In genomic region chr6:84514623-84515022, GRCm38 (mm10) we compare ENCODE assay signal across 12 mouse cellular contexts.
DNase-seq lines count a peak whose midpoint lies in the region; ATAC-seq lines count a peak whose summit lies in the region.
"Had no signal": no experiment of that assay in that cellular context is flagged by ENCODE, and none has a peak within 500 bp of the region (broad histone marks: within the 10 kb centered on the region; RNA-seq: fewer than 3 reads in every experiment).

No protein-coding gene starts in this region.

- DNase-seq in heart, adult 9 months (ENCODE audit: low spot score in 2 of 2): no peak
- peak; percentile 20 for DNase-seq in midbrain, embryonic 14.5 days
- peak; percentile 20 for DNase-seq in adrenal gland, postnatal 25 days
- peak; percentile 12 for DNase-seq in kidney, postnatal 14 days
- no peak for DNase-seq in left cerebral cortex, postnatal 25 days (ENCODE audit: low spot score in 2 of 2)

- no peaks in the 10 kb centered on the region for H3K4me1 ChIP-seq in heart, embryonic 14.5 days (ENCODE audit: control insufficient read depth in 2 of 2, insufficient read depth in 2 of 2, low read length in 2 of 2)
- H3K4me1 ChIP-seq in midbrain, embryonic 14.5 days (ENCODE audit: control insufficient read depth, insufficient read depth, low read length): no peaks in the 10 kb centered on the region
- H3K4me1 ChIP-seq in midbrain, embryonic 15.5 days: no peaks in the 10 kb centered on the region
- H3K4me1 ChIP-seq: neural tube, embryonic 12.5 days had no signal

- intact Hi-C loops in left cerebral cortex, postnatal 25 days (cut with DNase I): no loop called here

- 24% methylated on average over 3 of the region's 3 CpGs for WGBS in heart, embryonic 14.5 days
- WGBS in midbrain, embryonic 14.5 days: 49% methylated on average over 3 of the region's 3 CpGs
- 37% methylated on average over 3 of the region's 3 CpGs for WGBS in midbrain, embryonic 15.5 days

- no peak overlapping the region for H3K27ac ChIP-seq in heart, embryonic 14.5 days (replicated peaks in 1 of 2; ENCODE audit: control insufficient read depth in 1 of 2, insufficient read depth in 1 of 2, low read depth in 2 of 2, low read length in 2 of 2)
- no peak overlapping the region for H3K27ac ChIP-seq in midbrain, embryonic 14.5 days (replicated peaks; ENCODE audit: low read depth, low read length)
- H3K27ac ChIP-seq in midbrain, embryonic 15.5 days: no peak overlapping the region
- H3K27ac ChIP-seq: limb, embryonic 12.5 days; macrophage; neural tube, embryonic 12.5 days had no signal

- H3K27me3 ChIP-seq in heart, embryonic 14.5 days (ENCODE audit: control insufficient read depth, insufficient read depth, low read length): no peaks in the 10 kb centered on the region; the same call in 1 of the 2 replicates
- no peaks in the 10 kb centered on the region for H3K27me3 ChIP-seq in midbrain, embryonic 14.5 days (ENCODE audit: control insufficient read depth, insufficient read depth, low read length)
- no peaks in the 10 kb centered on the region for H3K27me3 ChIP-seq in midbrain, embryonic 15.5 days (replicated peaks)
- H3K27me3 ChIP-seq: limb, embryonic 12.5 days; neural tube, embryonic 12.5 days had no signal

- no peak overlapping the region for H3K4me3 ChIP-seq in heart, embryonic 14.5 days (ENCODE audit: control insufficient read depth in 1 of 2, insufficient read depth in 1 of 2, low read depth in 1 of 2, low read length in 2 of 2)
- no peak overlapping the region for H3K4me3 ChIP-seq in midbrain, embryonic 14.5 days (replicated peaks; ENCODE audit: low read depth, low read length)
- no peak overlapping the region for H3K4me3 ChIP-seq in midbrain, embryonic 15.5 days
- H3K4me3 ChIP-seq: limb, embryonic 12.5 days; neural tube, embryonic 12.5 days had no signal

- no peak overlapping the region for H3K4me2 ChIP-seq in heart, embryonic 14.5 days (ENCODE audit: low read length)
- no peak overlapping the region for H3K4me2 ChIP-seq in midbrain, embryonic 14.5 days (ENCODE audit: low read length)
- H3K4me2 ChIP-seq in midbrain, embryonic 15.5 days: no peak overlapping the region
- H3K4me2 ChIP-seq: limb, embryonic 12.5 days; neural tube, embryonic 12.5 days had no signal

- no peak overlapping the region for H3K9ac ChIP-seq in heart, embryonic 14.5 days (ENCODE audit: low read length)
- H3K9ac ChIP-seq in midbrain, embryonic 14.5 days (replicated peaks; ENCODE audit: low read length): no peak overlapping the region
- no peak overlapping the region for H3K9ac ChIP-seq in midbrain, embryonic 15.5 days
- H3K9ac ChIP-seq: limb, embryonic 12.5 days; neural tube, embryonic 12.5 days had no signal

- H3K9me3 ChIP-seq in heart, embryonic 14.5 days (ENCODE audit: control insufficient read depth, low read length): no peaks in the 10 kb centered on the region
- H3K9me3 ChIP-seq in midbrain, embryonic 14.5 days (ENCODE audit: control insufficient read depth, low read length): no peaks in the 10 kb centered on the region
- H3K9me3 ChIP-seq in midbrain, embryonic 15.5 days: no peaks in the 10 kb centered on the region
- H3K9me3 ChIP-seq: limb, embryonic 12.5 days; neural tube, embryonic 12.5 days had no signal

- H3K36me3 ChIP-seq in heart, embryonic 14.5 days (ENCODE audit: control insufficient read depth, insufficient read depth, low read length): no peaks in the 10 kb centered on the region
- no peaks in the 10 kb centered on the region for H3K36me3 ChIP-seq in midbrain, embryonic 14.5 days (ENCODE audit: control insufficient read depth, insufficient read depth, low read length)
- H3K36me3 ChIP-seq in midbrain, embryonic 15.5 days (replicated peaks): no peaks in the 10 kb centered on the region
- H3K36me3 ChIP-seq: limb, embryonic 12.5 days; neural tube, embryonic 12.5 days had no signal

- ATAC-seq in heart, embryonic 14.5 days (ENCODE audit: insufficient number of reproducible peaks, insufficient read depth, low FRiP score, low read depth): 0 out of 2 replicates have a peak, but pooled peaks have one; percentile 41
- ATAC-seq in midbrain, embryonic 14.5 days (ENCODE audit: low FRiP score, low TSS enrichment): no peak
- ATAC-seq in midbrain, embryonic 15.5 days (replicated peaks): no peak
- no peak for ATAC-seq in activated CD4-positive, CD25-positive, alpha-beta regulatory T cell, adult 4 months
- ATAC-seq: intestine, embryonic 16.5 days had no signal

Comparison
In these comparisons a context has a peak if more than half of its experiments do, and no peak if none do; other contexts are left out.
1. DNase-seq: peak in midbrain, embryonic 14.5 days (single experiment), adrenal gland, postnatal 25 days (single experiment) and kidney, postnatal 14 days (single experiment); none in heart, adult 9 months (0 of 2) and left cerebral cortex, postnatal 25 days (0 of 2).